Mouse (Mus musculus) heart, embryonic 15.5 days (tissue): Measurements from ENCODE around the gene Osgep. TPM values are rescaled to one million over a fixed set of nuclear protein-coding genes. Genes with fewer than 3 reads are reported as not detected.

ENCODE experiments used
- polyA plus RNA-seq: library from polyadenylated mRNA; unstranded; fragments of >200 nt; fragmentation: Nextera tagmentation; extraction: Ambion mirVana; gene quantifications from 2 replicates; pipeline ENCODE4 v1.2.1, GENCODE M21; 2015

The Osgep gene
- polyA plus RNA-seq, 1 experiment from 2014 or later: 117 TPM

Other genes with a start within 250 kb of the Osgep start
- gene Olfr747, start 231.7 kb downstream of the Osgep start, polyA plus RNA-seq: not detected in 2 replicates
- not detected in 2 replicates for gene Olfr748, start 217.5 kb downstream of the Osgep start, polyA plus RNA-seq
- not detected in 2 replicates for gene Olfr749, start 179.8 kb downstream of the Osgep start, polyA plus RNA-seq
- 42.5 and 49.2 TPM in 2 replicates for gene Ttc5, start 139.4 kb downstream of the Osgep start, polyA plus RNA-seq
- not detected in 2 replicates for gene Ccnb1ip1, start 117.2 kb downstream of the Osgep start, polyA plus RNA-seq
- 36.5 and 37.5 TPM in 2 replicates for gene Parp2, start 117.1 kb downstream of the Osgep start, polyA plus RNA-seq
- gene Tep1, start 54.3 kb downstream of the Osgep start, polyA plus RNA-seq: 4.8 and 6.7 TPM in 2 replicates
- 0.08 and 0.18 TPM in 2 replicates for gene Klhl33, start 27.4 kb downstream of the Osgep start, polyA plus RNA-seq
- 107 and 120 TPM in 2 replicates for gene Apex1, start 75 bp upstream of the Osgep start, polyA plus RNA-seq
- 29.8 and 39.6 TPM in 2 replicates for gene Pip4p1, start 6.0 kb upstream of the Osgep start, polyA plus RNA-seq
- gene Pnp, start 6.2 kb upstream of the Osgep start, polyA plus RNA-seq: 29.6 and 37.3 TPM in 2 replicates
- not detected in 2 replicates for gene Gm49342, start 19.6 kb upstream of the Osgep start, polyA plus RNA-seq
- gene Pnp2, start 31.1 kb upstream of the Osgep start, polyA plus RNA-seq: 0.18 and 0.41 TPM in 2 replicates
- 0.36 and 0.42 TPM in 2 replicates for gene Rnase10, start 82.9 kb upstream of the Osgep start, polyA plus RNA-seq
- gene Rnase9, start 117.0 kb upstream of the Osgep start, polyA plus RNA-seq: not detected in 2 replicates
- not detected in 2 replicates for gene Rnase11, start 125.3 kb upstream of the Osgep start, polyA plus RNA-seq
- not detected in 2 replicates for gene Rnase12, start 132.8 kb upstream of the Osgep start, polyA plus RNA-seq
- gene Olfr750, start 149.5 kb upstream of the Osgep start, polyA plus RNA-seq: not detected in 2 replicates
- gene Rnase4, start 166.2 kb upstream of the Osgep start, polyA plus RNA-seq: 26.3 and 31.6 TPM in 2 replicates
- 4.1 TPM in 2 replicates for gene Ang, start 166.3 kb upstream of the Osgep start, polyA plus RNA-seq
- not detected in 2 replicates for gene Eddm3b, start 189.5 kb upstream of the Osgep start, polyA plus RNA-seq
- 0.66 and 1.2 TPM in 2 replicates for gene Rnase6, start 199.0 kb upstream of the Osgep start, polyA plus RNA-seq
- gene Rnase1, start 221.9 kb upstream of the Osgep start, polyA plus RNA-seq: 0.96 and 1.2 TPM in 2 replicates
- gene Rnase2b, start 237.4 kb upstream of the Osgep start, polyA plus RNA-seq: not detected in 2 replicates